Mouse (Mus musculus): ENCODE measurements around the gene Tbxas1. TPM values are rescaled to one million over a fixed set of nuclear protein-coding genes. Genes with fewer than 3 reads are reported as not detected.

The Tbxas1 gene
- polyA plus RNA-seq, 2 experiments = 4.5 to 6.3 TPM

DNA sequence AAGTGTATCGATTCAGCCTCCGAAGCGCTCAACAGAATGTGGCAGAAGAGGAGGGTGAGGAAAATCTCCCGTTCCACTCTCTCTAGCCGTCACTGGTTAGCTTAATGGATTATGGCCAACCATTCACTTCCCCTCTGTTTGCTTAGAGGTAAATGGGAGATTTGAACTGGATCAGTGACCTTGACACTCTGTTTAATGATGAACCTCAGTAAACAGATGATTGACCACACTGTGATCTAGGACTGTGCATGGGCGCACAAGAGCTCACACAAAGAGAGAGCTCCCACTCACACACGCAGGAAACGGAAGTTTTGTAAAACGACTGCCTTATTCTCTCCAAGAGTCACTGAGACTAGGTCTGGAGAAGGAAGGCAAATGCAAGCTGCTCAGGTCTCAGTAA lies 84.3 kb downstream of the Tbxas1 start:
- TF ChIP-seq EP300 (IDR thresholded peaks at IDR 0.05; ENCODE audit: low read depth) (no peak), CTCF (IDR thresholded peaks at IDR 0.05; ENCODE audit: low read depth) (no peak)
- ATAC-seq (ENCODE audit: insufficient read depth) = peak; percentile 65

DNA sequence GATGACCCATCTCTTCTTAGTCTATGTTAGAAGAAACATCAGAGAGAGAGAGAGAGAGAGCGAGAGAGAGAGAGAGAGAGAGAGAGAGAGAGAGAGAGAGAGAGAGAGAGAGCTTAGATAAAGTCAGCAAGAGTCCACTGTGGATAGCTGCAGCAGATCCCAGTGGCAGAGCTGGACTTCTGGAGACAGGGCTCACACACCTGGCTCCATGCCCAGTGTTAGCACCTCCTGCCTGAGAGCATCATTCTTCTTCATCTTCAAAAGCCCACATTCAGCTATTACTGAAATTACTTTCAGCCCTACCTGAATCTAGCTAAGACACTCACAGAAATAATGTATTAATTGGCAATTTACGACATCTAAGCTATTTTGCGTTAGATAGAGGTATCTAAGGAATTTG lies 85.2 kb downstream of the Tbxas1 start:
- H3K4me1 ChIP-seq (replicated peaks; ENCODE audit: control insufficient read depth in 2 of 2, insufficient read depth in 2 of 2, low read length in 1 of 2) = peaks cover 7 to 30% of the 10 kb centered on the region in 2 experiments
- H3K27ac ChIP-seq = no peak overlapping the region
- H3K9ac ChIP-seq (replicated peaks) = no peak overlapping the region
- DNase-seq (ENCODE audit: low read depth in 3 of 3, low spot score in 3 of 3) = no peak
- no peaks in the 10 kb centered on the region for H3K36me3 ChIP-seq (replicated peaks; ENCODE audit: control insufficient read depth, insufficient read depth, low read depth)
- no peaks in the 10 kb centered on the region for H3K9me3 ChIP-seq (ENCODE audit: control insufficient read depth, low read length)
- WGBS (ENCODE audit: insufficient replicate concordance) = 66% methylated on average over 3 of the region's 3 CpGs
- H3K4me2 ChIP-seq (ENCODE audit: low read depth) = no peak overlapping the region
- no peak overlapping the region for H3K4me3 ChIP-seq (ENCODE audit: insufficient read depth in 1 of 2, low read depth in 2 of 2, low read length in 2 of 2)
- no peaks in the 10 kb centered on the region for H3K27me3 ChIP-seq (ENCODE audit: control insufficient read depth, insufficient read depth, low read length)
- ATAC-seq (ENCODE audit: insufficient read depth) = no peak
- no peak for TF ChIP-seq EP300 (IDR thresholded peaks at IDR 0.05; ENCODE audit: low read depth)
- TF ChIP-seq CTCF (IDR thresholded peaks at IDR 0.05; ENCODE audit: low read depth) = no peak

More for the DNA sequence above, 84.3 kb downstream of the Tbxas1 start:
- peak in 1 of 3 experiments; percentile 35 for DNase-seq (ENCODE audit: low read depth in 3 of 3, low spot score in 3 of 3)
- Histone ChIP-seq H3K27me3 (ENCODE audit: control insufficient read depth, insufficient read depth, low read length) (no peaks in the 10 kb centered on the region), H3K9me3 (ENCODE audit: control insufficient read depth, low read length) (no peaks in the 10 kb centered on the region), H3K27ac (no peak overlapping the region), H3K4me2 (ENCODE audit: low read depth) (no peak overlapping the region), H3K4me1 (replicated peaks; ENCODE audit: control insufficient read depth in 2 of 2, insufficient read depth in 2 of 2, low read length in 1 of 2) (peaks cover 7 to 29% of the 10 kb centered on the region in 2 experiments), H3K4me3 (ENCODE audit: insufficient read depth in 1 of 2, low read depth in 2 of 2, low read length in 2 of 2) (no peak overlapping the region), H3K36me3 (replicated peaks; ENCODE audit: control insufficient read depth, insufficient read depth, low read depth) (no peaks in the 10 kb centered on the region), H3K9ac (replicated peaks) (no peak overlapping the region)
- 71% methylated on average over 9 of the region's 9 CpGs for WGBS (ENCODE audit: insufficient replicate concordance)

GRCm38 (mm10) chr6:38960791-38961426 lies 85.7 kb downstream of the Tbxas1 start:
- DNase-seq (ENCODE audit: low read depth in 3 of 3, low spot score in 3 of 3) = no peak
- TF ChIP-seq EP300 (IDR thresholded peaks at IDR 0.05; ENCODE audit: low read depth) = no peak
- no peak for TF ChIP-seq CTCF (IDR thresholded peaks at IDR 0.05; ENCODE audit: low read depth)
- no peak overlapping the region for H3K4me2 ChIP-seq (ENCODE audit: low read depth)
- H3K27me3 ChIP-seq (ENCODE audit: control insufficient read depth, insufficient read depth, low read length) = no peaks in the 10 kb centered on the region; the same call in 1 of the 2 replicates
- no peak overlapping the region for H3K27ac ChIP-seq
- no peak overlapping the region for H3K9ac ChIP-seq (replicated peaks)
- H3K9me3 ChIP-seq (ENCODE audit: control insufficient read depth, low read length) = no peaks in the 10 kb centered on the region
- no peak for ATAC-seq (ENCODE audit: insufficient read depth)
- no peak overlapping the region for H3K4me3 ChIP-seq (ENCODE audit: insufficient read depth in 1 of 2, low read depth in 2 of 2, low read length in 2 of 2)
- 55% methylated on average over 12 of the region's 12 CpGs for WGBS (ENCODE audit: insufficient replicate concordance)
- H3K4me1 ChIP-seq (replicated peaks; ENCODE audit: control insufficient read depth in 2 of 2, insufficient read depth in 2 of 2, low read length in 1 of 2) = peaks cover 7 to 34% of the 10 kb centered on the region in 2 experiments
- no peaks in the 10 kb centered on the region for H3K36me3 ChIP-seq (replicated peaks; ENCODE audit: control insufficient read depth, insufficient read depth, low read depth)

GRCm38 (mm10) chr6:38961427-38962033 lies 86.3 kb downstream of the Tbxas1 start:
- Histone ChIP-seq H3K36me3 (replicated peaks; ENCODE audit: control insufficient read depth, insufficient read depth, low read depth) (no peaks in the 10 kb centered on the region), H3K9ac (replicated peaks) (no peak overlapping the region), H3K4me1 (replicated peaks; ENCODE audit: control insufficient read depth in 2 of 2, insufficient read depth in 2 of 2, low read length in 1 of 2) (peaks cover 12 to 40% of the 10 kb centered on the region in 2 experiments), H3K4me3 (ENCODE audit: insufficient read depth in 1 of 2, low read depth in 2 of 2, low read length in 2 of 2) (no peak overlapping the region), H3K27me3 (ENCODE audit: control insufficient read depth, insufficient read depth, low read length) (no peaks in the 10 kb centered on the region; the same call in 1 of the 2 replicates), H3K27ac (no peak overlapping the region), H3K9me3 (ENCODE audit: control insufficient read depth, low read length) (no peaks in the 10 kb centered on the region), H3K4me2 (ENCODE audit: low read depth) (no peak overlapping the region)
- no peak for ATAC-seq (ENCODE audit: insufficient read depth)
- WGBS (ENCODE audit: insufficient replicate concordance) = 70% methylated on average over 8 of the region's 8 CpGs
- no peak for DNase-seq (ENCODE audit: low read depth in 3 of 3, low spot score in 3 of 3)
- no peak for TF ChIP-seq CTCF (IDR thresholded peaks at IDR 0.05; ENCODE audit: low read depth)
- no peak for TF ChIP-seq EP300 (IDR thresholded peaks at IDR 0.05; ENCODE audit: low read depth)

DNA sequence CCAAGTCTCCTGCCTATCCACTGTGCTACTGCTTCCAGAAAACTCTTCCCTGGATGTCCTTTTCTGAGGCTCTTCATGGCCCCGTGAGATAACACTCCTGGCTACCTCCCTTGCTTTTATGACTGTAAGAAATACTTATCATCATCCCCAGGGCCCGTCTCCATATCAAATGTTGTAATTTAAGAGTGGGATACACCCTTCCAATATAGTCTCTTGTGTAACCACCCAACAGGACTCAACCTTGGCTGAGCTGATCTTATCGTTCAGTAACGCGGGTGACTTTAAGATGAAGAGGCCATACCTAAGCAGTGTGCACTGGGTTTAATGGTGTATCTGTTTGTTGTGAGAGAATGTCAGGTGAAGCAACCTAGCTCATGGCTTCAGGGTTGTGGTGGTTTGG lies 91.6 kb downstream of the Tbxas1 start:
- Histone ChIP-seq H3K9me3 (ENCODE audit: control insufficient read depth, low read length) (no peaks in the 10 kb centered on the region), H3K36me3 (replicated peaks; ENCODE audit: control insufficient read depth, insufficient read depth, low read depth) (no peaks in the 10 kb centered on the region), H3K9ac (replicated peaks) (no peak overlapping the region), H3K27me3 (ENCODE audit: control insufficient read depth, insufficient read depth, low read length) (no peaks in the 10 kb centered on the region; the same call in 1 of the 2 replicates), H3K4me3 (ENCODE audit: insufficient read depth in 1 of 2, low read depth in 2 of 2, low read length in 2 of 2) (no peak overlapping the region), H3K4me2 (ENCODE audit: low read depth) (peak overlapping the region; percentile 23), H3K27ac (peak overlapping the region; percentile 53), H3K4me1 (replicated peaks; ENCODE audit: control insufficient read depth in 2 of 2, insufficient read depth in 2 of 2, low read length in 1 of 2) (peaks cover 28 to 42% of the 10 kb centered on the region in 2 experiments)
- peak; percentile 71 for TF ChIP-seq EP300 (IDR thresholded peaks at IDR 0.05; ENCODE audit: low read depth)
- TF ChIP-seq CTCF (IDR thresholded peaks at IDR 0.05; ENCODE audit: low read depth) = no peak
- peak; percentile 88 for ATAC-seq (ENCODE audit: insufficient read depth)
- WGBS (ENCODE audit: insufficient replicate concordance) = 31% methylated on average over 5 of the region's 5 CpGs
- DNase-seq (ENCODE audit: low read depth in 3 of 3, low spot score in 3 of 3) = peak; percentile 40 to 65 (median 47)

Measured in liver, embryonic 14.5 days (tissue).